In the genomic region with DNA sequence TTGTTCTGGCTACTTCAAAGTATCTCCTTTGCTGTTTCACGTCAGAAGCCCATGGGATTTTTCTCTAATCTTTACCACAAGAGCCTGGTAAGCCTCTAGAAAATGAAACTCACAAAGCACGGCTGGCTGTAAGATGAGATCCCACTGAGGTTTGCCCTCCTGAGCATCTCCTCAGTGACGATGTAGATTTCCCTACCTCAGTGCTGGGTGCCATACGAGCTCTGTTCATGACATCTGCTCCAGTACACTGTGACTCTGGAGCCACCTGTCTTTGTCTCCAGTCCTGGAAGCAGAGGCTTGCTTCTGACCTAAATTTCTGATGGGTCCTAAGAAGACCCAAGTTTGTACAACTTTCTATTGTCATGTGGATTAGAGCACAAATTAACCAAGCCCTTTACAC, we compare ENCODE assay signal across 26 mouse cellular contexts.
"Had no signal": no experiment of that assay in that cellular context is flagged by ENCODE, and none has a peak within 500 bp of the region (broad histone marks: within the 10 kb centered on the region; RNA-seq: fewer than 3 reads in every experiment).

No protein-coding gene starts in this region.

- H3K36me3 ChIP-seq: heart, embryonic 10.5 days; heart, embryonic 12.5 days; hindbrain, embryonic 13.5 days; hindbrain, embryonic 15.5 days; kidney, embryonic 15.5 days; limb, embryonic 13.5 days; limb, embryonic 15.5 days; liver, embryonic 12.5 days had no signal

- H3K4me2 ChIP-seq: heart, embryonic 12.5 days; hindbrain, embryonic 13.5 days; hindbrain, embryonic 15.5 days; kidney, embryonic 15.5 days; limb, embryonic 13.5 days; limb, embryonic 15.5 days; liver, embryonic 12.5 days had no signal

- H3K9ac ChIP-seq: heart, embryonic 12.5 days; hindbrain, embryonic 13.5 days; hindbrain, embryonic 15.5 days; kidney, embryonic 15.5 days; limb, embryonic 13.5 days; limb, embryonic 15.5 days; liver, embryonic 12.5 days; liver, embryonic 14.5 days had no signal

- H3K27ac ChIP-seq: gastrocnemius, adult 2 months; heart, embryonic 10.5 days; hindbrain, embryonic 13.5 days; hindbrain, embryonic 15.5 days; hindbrain, postnatal 0 days; kidney, embryonic 15.5 days; kidney, postnatal 0 days; layer of hippocampus, adult 2 months; limb, embryonic 13.5 days; limb, embryonic 15.5 days; liver, embryonic 12.5 days; liver, embryonic 14.5 days had no signal

- H3K27me3 ChIP-seq: heart, embryonic 12.5 days; hindbrain, embryonic 13.5 days; hindbrain, embryonic 15.5 days; kidney, embryonic 15.5 days; limb, embryonic 13.5 days; limb, embryonic 15.5 days; liver, embryonic 12.5 days had no signal

- ATAC-seq: hindbrain, postnatal 0 days; intestine, embryonic 16.5 days; liver, embryonic 12.5 days had no signal

- H3K9me3 ChIP-seq: heart, embryonic 10.5 days; hindbrain, embryonic 13.5 days; hindbrain, embryonic 15.5 days; kidney, embryonic 15.5 days; limb, embryonic 13.5 days; limb, embryonic 15.5 days; liver, embryonic 12.5 days had no signal

- DNase-seq: gastrocnemius, adult 2 months; gastrocnemius, postnatal 10 days; gastrocnemius, postnatal 25 days; heart, adult 18-20 months; heart, postnatal 14 days; heart, postnatal 36 days; kidney, adult 11 months; kidney, adult 2 months; kidney, adult 9 months; kidney, postnatal 14 days; kidney, postnatal 36 days; left cerebral cortex, postnatal 4 days; lung, adult 18-20 months had no signal

- H3K4me3 ChIP-seq: gastrocnemius, adult 2 months; heart, embryonic 10.5 days; heart, embryonic 12.5 days; hindbrain, embryonic 13.5 days; hindbrain, embryonic 15.5 days; kidney, embryonic 15.5 days; layer of hippocampus, adult 2 months; limb, embryonic 13.5 days; limb, embryonic 15.5 days; liver, embryonic 12.5 days had no signal

- H3K4me1 ChIP-seq: heart, embryonic 10.5 days; heart, embryonic 12.5 days; hindbrain, embryonic 13.5 days; hindbrain, embryonic 15.5 days; kidney, embryonic 15.5 days; limb, embryonic 13.5 days; limb, embryonic 15.5 days; liver, embryonic 12.5 days had no signal
